Mouse (Mus musculus): Measurements from ENCODE around the gene Rps6ka5.

The Rps6ka5 gene

DNA sequence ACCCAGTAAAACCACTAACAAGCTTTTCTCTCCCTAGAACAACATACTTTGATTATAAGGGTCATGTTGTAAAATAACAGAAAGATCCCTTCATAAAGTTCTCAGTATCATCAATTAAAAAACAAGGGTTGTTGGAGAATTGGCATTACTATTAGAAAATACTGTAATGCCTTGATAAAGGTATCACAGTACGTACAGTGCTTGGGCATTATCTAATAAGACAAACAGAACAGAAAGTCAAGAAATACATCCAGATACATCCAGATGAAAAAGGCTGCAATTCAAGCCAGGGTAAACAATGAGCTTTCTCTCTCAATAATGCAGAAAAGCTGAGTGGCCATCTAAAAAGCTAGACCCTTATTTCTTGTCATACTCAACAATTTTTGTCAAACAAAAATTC, 84.8 kb downstream of the Rps6ka5 start:
- no peak for DNase-seq

DNA sequence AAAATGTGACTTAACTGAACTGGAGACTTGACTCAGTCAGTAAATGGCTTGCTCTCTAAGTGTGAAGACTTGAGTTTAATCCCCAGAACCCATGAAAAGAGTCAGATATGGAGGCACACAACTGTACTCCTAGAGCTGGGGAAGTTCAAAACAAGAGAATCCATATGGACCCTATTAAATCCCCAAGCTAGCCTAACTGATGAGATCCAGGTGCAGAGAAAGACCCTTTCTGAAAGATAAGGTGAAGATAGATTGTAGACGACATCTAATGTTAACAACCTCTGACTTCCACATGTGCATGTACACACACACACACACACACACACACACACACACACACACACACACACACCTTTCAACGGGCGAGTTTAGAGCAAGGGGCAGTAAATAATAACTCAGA, 86.1 kb downstream of the Rps6ka5 start:
- no peak for DNase-seq

GRCm38 (mm10) chr12:100639680-100640079, 87.1 kb downstream of the Rps6ka5 start:
- peak; percentile 25 to 37 for DNase-seq

GRCm38 (mm10) chr12:100637886-100638285, 88.9 kb downstream of the Rps6ka5 start:
- DNase-seq: no peak

- no peak for DNase-seq
Observed at GRCm38 (mm10) chr12:100636733-100637132, 90.0 kb downstream of the Rps6ka5 start.

- no peak for DNase-seq
Observed at GRCm38 (mm10) chr12:100636299-100636633, 90.5 kb downstream of the Rps6ka5 start.

- no peak for DNase-seq
Observed at GRCm38 (mm10) chr12:100635601-100636298, 91.0 kb downstream of the Rps6ka5 start.

- DNase-seq: no peak
Observed at GRCm38 (mm10) chr12:100633231-100633630, 93.6 kb downstream of the Rps6ka5 start.

- no peak for DNase-seq
Observed at GRCm38 (mm10) chr12:100631286-100631685, 95.5 kb downstream of the Rps6ka5 start.

DNA sequence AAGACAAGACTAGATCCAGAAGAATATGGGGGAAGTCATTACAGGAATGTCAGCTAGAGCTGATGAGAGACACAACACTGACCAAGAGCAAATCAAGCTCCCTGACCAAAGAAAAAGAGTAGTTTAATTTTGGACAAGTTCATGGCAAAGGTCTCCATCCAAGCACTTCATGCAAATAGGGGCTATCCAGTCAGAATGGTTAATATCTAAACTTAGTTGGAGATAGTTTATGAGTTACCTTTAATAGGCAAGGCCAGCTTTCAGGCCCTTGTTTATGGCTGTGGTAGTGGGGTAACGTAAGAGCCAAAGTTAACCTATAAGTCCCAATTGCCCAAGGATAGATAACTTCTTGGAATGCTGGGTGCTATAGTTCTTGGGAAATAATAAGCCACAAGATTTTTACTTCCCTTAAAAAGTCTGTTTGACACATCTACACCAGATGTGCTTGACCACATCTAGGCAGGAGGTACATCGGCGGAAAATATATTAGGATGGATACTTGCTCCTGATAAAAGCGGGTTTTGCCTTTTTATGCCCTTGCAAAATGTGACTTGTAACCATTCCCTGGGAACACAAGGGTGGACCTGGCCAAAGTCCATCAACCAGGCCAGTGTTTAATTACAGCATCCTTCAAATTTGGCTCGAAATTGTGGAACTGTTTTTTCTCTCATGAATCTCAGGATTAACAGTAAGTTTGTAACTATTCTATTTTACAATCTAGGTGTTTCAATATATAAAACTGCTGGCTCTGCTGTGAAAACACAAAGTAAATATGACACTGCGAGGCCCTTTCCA, 97.5 kb downstream of the Rps6ka5 start:
- DNase-seq: no peak

DNA sequence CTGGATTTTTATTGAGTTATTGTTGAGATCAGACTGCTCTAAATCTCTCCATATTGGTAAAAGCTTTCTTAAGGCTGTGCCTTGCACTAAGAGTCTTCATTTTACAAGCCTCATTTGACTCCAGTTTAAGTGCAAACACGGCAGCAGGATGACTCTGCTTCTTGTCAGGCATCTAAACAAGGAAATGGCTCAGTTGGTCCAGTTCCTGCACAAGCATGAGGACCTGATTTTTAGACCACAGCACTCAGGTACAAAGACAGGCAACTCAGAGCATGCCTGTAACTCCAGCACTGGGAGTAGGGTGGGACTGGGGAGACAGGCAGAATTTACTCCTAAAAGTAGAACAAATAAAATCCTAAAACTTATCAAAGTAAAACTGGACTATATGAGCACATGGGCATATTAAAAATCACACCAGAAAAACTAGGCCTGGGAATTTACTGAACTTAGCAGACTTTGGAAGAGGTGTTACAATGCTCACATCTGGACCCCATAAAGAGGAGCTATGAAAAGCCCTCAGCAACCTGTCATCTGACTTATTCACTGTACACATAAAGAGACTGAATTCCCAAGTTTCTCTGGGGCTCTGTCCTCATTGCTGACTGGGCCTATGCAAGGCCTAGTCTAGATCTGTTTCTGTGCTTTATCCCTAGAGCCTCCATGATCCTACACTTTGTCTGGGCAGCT, 99.6 kb downstream of the Rps6ka5 start:
- DNase-seq: no peak

- DNase-seq: no peak
Observed at GRCm38 (mm10) chr12:100626273-100626990, 100.4 kb downstream of the Rps6ka5 start.

- DNase-seq: no peak
Observed at GRCm38 (mm10) chr12:100624854-100625447, 101.8 kb downstream of the Rps6ka5 start.

DNA sequence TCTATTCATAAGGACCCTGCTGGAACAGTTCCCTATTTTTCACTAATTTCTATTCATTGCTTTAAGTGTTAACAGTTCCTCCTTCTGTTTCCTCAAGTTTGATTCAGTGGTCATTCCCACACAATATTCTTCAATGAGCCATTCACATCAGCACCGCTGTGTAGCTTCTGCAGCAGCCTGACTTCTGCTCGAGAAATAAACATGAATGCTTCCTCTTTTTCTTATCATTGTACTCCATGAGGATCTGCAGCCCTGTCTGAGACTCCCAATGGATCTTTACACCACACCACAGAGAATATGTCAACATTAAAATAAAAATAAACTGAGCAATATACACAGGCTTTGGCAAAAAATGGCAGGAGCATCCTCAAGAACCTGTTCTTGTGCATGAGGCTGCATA, 111.5 kb downstream of the Rps6ka5 start:
- DNase-seq: no peak

DNA sequence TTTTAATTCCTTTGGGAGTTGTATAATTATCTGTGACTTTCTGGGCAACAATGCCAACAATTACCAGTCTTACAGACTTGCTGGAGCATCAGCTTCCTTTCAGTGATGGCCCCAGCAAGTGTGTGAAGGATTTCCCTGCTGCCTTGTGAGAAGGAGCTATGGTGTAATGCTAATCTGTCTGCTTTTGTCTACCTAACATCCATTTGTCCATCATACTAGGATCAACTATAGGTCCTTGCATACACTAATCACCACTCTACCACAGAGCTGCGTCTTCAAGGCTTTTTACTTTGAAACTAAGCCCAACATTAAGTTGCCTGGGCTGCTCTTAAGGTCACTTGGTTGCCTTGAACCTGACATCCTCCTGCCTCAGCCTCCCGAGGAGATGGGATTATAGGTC, 112.9 kb downstream of the Rps6ka5 start:
- no peak for DNase-seq

DNA sequence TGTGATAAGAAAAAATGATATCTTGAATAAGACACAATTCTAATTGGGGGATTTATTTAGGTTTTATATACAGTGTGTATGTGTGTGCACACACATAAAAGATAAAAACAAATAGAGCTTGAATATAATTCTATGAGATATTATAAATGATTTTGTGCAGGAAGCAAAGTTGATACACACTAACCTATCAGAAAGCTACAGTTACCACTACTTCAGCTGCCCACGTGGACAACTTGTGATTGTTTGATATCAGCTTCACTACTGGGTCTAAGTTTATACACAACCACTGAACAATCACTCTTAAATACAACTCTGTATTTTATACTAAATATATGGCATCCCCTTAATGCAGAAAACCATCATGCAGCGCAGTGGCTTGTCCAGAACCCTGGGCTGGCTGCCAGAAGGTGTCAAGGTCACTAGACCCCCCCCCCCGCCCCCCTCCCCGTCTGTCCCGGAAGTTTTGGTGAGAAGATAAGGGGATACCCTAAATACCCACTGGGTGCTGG, 113.5 kb downstream of the Rps6ka5 start:
- DNase-seq: no peak

DNA sequence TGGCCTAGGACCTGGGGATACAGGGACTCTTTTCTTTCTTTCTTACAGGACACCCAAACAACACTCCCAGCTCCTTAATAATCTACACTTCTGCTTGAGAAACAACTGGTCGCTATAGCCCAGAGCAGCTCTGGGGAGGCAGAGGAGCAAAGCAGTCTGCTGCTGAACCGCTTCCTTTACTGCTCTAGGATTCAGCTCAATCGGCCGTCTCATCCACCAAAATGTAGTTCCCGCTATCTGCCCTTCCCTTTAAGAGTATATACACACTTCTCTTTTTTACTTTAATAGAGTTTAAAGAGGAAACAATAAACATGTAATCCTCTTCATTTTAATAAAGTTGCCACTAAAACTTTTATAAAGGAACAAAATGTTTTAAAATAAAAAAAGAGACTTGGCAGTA, 117.0 kb downstream of the Rps6ka5 start:
- DNase-seq: no peak

- DNase-seq: no peak
Observed at GRCm38 (mm10) chr12:100609064-100609463, 117.7 kb downstream of the Rps6ka5 start.

DNA sequence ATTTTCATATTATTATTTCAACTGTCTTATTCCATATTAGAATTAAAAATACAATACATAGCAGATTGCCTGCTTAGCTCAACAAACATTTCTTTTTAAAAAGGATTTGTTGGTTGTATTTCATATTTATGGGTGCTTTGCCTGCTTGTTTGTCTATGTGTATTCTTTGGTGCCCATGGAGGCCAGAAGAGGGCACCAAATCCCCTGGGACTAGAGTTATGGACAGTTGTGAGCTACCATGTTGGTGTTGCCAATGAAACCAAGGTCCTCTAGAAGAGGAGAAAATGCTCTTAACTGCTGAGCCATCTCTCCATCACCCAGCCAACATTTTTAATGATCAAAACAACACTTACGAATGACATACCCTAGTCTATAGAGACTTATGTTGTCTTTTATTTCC, 120.0 kb downstream of the Rps6ka5 start:
- DNase-seq: no peak

DNA sequence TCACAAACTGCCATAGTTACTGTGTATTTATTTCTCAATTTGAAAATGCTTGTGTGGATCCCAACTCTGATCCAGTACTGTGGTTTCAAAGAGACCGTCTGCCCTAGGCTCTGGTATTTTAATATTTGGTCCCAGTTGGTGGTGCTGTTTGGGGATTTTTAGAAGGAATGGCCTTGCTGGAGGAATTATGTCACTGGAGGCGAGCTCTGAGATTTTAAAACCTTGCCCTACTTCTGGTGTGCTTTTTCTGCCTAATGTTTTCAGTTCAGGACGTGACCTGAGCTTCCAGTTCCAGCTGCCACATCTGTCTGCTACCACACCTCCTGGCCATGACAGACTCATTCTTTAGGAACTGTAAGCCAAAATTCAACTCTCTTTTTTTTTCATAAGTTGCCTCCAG, 121.2 kb downstream of the Rps6ka5 start:
- no peak for DNase-seq

DNA sequence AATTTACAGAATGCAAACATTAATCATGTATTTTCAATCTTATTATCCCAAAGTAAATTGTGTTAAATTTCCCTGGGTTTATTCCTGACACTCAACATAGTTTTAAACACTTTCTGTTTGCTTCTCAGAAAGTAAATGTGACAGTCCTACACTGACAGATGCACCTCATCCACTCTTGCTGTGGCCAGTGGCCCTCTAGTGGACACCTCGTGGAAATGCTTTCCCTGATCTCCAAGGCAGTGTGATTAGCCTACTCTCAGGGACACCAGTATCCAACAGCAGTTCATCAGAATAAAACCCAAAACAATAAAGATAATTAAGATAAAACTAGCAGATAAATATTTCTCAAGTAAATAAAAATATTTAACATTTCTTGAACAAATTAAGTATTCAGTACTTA, 122.2 kb downstream of the Rps6ka5 start:
- DNase-seq: peak in 1 of 2 experiments; percentile 16

GRCm38 (mm10) chr12:100594700-100595099, 132.1 kb downstream of the Rps6ka5 start:
- DNase-seq: no peak

GRCm38 (mm10) chr12:100586601-100587000, 140.2 kb downstream of the Rps6ka5 start:
- no peak for DNase-seq
